Mouse (Mus musculus): ENCODE data around the gene Rtl10.

- TF ChIP-seq CTCF (IDR thresholded peaks at IDR 0.05; ENCODE audit: low read depth): no peak
- TF ChIP-seq EP300 (IDR thresholded peaks at IDR 0.05; ENCODE audit: low read depth): no peak
Observed at GRCm38 (mm10) chr16:18458661-18459060, 40.0 kb upstream of the Rtl10 start.
